Mouse (Mus musculus): ENCODE measurements around the gene H2-DMa. TPM values are rescaled to one million over a fixed set of nuclear protein-coding genes. Genes with fewer than 3 reads are reported as not detected.

The H2-DMa gene
- polyA plus RNA-seq, 1 experiment from 2014 or later, result 15.8 TPM

DNA sequence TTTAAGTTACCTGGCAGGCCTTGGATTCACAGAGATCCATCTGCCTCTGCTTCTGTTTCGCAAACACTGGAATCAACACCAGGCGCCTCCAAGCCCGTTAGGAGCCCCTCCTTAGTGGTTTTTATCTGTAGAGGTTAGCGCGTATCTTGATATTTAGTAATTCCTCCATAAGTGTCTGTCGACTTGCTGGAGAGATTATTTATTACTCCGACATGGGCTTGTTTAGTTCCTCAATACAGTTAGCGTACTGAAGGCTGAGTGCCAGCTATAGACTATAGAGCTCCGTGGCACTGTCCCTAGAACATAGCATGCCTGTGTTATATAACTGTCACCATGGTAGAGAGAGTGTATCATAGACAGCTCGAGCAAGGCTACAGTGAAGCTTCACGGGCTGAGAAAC lies 31.2 kb upstream of the H2-DMa start:
- Histone ChIP-seq H3K9me3 (ENCODE audit: control insufficient read depth, low read length) (no peaks in the 10 kb centered on the region), H3K9ac (replicated peaks; ENCODE audit: low read depth, low read length) (no peak overlapping the region), H3K4me2 (ENCODE audit: low read length) (no peak overlapping the region), H3K4me3 (replicated peaks; ENCODE audit: low read length) (no peak overlapping the region), H3K4me1 (replicated peaks; ENCODE audit: control insufficient read depth, insufficient read depth, low read length) (no peaks in the 10 kb centered on the region; the same call in 1 of the 2 replicates), H3K27ac (ENCODE audit: low read length) (no peak overlapping the region), H3K27me3 (replicated peaks; ENCODE audit: control insufficient read depth, insufficient read depth, low read length) (no peaks in the 10 kb centered on the region), H3K36me3 (ENCODE audit: control insufficient read depth, insufficient read depth) (no peaks in the 10 kb centered on the region)
- WGBS, result 77% methylated on average over 11 of the region's 11 CpGs
- ATAC-seq, result no peak

DNA sequence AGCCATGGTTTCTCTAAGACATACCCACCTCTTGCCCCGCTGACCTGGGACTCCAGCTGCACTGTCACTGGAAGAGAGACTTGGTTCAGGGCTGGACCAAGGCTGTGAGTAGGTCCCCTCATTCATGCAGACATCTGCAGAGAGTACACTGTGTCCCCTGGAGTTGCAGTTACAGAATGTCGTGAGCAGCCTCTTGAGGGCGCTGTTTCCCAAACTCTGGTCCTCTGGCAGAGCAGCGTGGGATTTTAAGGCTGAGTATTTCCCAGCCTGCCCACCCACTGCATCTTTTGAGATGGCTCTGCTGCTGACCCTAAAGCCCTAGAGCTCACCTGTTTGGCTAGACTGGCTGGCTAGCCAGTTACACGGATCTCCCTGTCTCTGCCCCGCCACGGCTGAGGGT lies 28.4 kb upstream of the H2-DMa start:
- H3K4me2 ChIP-seq (ENCODE audit: low read length), result no peak overlapping the region
- no peak overlapping the region for H3K27ac ChIP-seq (ENCODE audit: low read length)
- H3K4me3 ChIP-seq (replicated peaks; ENCODE audit: low read length), result no peak overlapping the region
- H3K9me3 ChIP-seq (ENCODE audit: control insufficient read depth, low read length), result no peaks in the 10 kb centered on the region
- ATAC-seq, result no peak
- no peaks in the 10 kb centered on the region for H3K4me1 ChIP-seq (replicated peaks; ENCODE audit: control insufficient read depth, insufficient read depth, low read length)
- no peak overlapping the region for H3K9ac ChIP-seq (replicated peaks; ENCODE audit: low read depth, low read length)
- WGBS, result 44% methylated on average over 7 of the region's 7 CpGs
- H3K36me3 ChIP-seq (ENCODE audit: control insufficient read depth, insufficient read depth), result no peaks in the 10 kb centered on the region
- H3K27me3 ChIP-seq (replicated peaks; ENCODE audit: control insufficient read depth, insufficient read depth, low read length), result no peaks in the 10 kb centered on the region

DNA sequence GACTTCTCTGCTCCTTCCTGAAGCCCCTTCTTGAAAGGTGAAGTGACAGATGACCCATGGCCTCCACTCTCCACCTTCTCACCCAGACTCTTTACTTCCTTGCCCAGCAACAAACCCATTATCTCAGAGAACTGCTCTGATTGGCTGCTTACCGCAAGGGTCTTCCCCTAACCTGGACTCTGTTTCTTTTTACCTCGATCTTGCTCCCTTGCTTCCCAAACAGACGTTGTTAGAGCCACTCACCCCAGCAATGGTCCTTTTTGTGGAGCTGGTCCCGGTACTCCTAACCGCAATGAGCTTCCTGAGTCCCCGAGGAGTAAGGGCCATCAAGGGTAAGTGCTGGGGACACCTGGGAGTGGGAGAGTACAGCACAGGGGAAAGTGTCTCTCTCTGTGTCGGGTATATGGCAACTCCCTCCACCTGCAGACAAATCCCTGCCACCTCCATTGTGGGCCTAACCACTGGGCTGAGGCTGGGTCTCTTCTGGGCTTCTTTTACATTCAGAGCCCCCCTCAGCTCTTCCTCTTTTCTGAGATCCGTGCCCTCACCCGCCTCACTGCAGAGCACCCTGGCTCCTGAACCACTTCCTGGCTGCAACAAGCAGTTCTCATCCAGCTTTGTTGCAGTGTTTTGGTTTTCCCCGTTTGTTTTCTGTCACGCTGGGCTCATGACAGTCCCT lies 27.0 kb upstream of the H2-DMa start, which contains the start of gene H2-Oa:
TSS of gene H2-Oa (plus strand) at position 144 of the 679 bp plus-strand sequence.
- Histone ChIP-seq H3K27ac (ENCODE audit: low read length) (no peak within 1 kb of the TSS), H3K27me3 (replicated peaks; ENCODE audit: control insufficient read depth, insufficient read depth, low read length) (no peaks in the 10 kb centered on the region), H3K9ac (replicated peaks; ENCODE audit: low read depth, low read length) (no peak within 1 kb of the TSS), H3K9me3 (ENCODE audit: control insufficient read depth, low read length) (no peaks in the 10 kb centered on the region), H3K4me3 (replicated peaks; ENCODE audit: low read length) (no peak within 1 kb of the TSS), H3K4me1 (replicated peaks; ENCODE audit: control insufficient read depth, insufficient read depth, low read length) (no peaks in the 10 kb centered on the region), H3K36me3 (ENCODE audit: control insufficient read depth, insufficient read depth) (no peaks in the 10 kb centered on the region), H3K4me2 (ENCODE audit: low read length) (no peak within 1 kb of the TSS)
- WGBS, result 43% methylated on average over 11 of the region's 11 CpGs
- ATAC-seq, result no peak

DNA sequence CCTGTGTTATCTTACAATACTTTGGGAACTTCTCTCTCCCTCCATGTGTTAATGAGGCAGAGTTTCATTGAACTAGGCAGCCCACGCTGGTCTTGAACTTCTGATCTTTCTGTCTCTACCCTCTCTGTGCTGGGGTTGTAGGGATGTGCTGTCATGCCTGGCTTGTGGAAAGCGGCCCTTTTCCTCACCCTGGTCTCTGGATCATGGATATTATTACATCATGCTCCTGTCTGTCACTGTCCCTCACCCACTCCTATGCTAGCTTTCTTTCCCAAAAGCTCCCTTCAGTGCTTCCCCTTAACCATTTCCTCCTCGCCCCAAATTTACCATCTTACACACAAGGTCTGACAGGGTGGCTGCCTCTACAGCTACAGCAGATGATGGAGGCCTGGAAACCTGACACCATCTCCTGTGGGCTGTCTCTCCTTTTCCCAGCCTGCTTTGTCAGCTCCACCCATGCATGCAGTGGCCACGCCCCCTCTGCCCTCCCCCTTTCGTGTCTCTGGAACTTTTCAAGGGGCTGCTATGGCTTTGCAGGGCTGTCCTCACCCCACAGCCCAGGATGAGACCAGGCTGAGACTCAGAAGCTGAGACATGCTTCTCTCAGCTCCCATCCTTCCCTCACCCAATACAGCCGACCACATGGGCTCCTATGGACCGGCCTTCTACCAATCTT lies 26.0 kb upstream of the H2-DMa start:
- H3K4me3 ChIP-seq (replicated peaks; ENCODE audit: low read length), result no peak overlapping the region
- 39% methylated on average over 7 of the region's 7 CpGs for WGBS
- no peak for ATAC-seq

DNA sequence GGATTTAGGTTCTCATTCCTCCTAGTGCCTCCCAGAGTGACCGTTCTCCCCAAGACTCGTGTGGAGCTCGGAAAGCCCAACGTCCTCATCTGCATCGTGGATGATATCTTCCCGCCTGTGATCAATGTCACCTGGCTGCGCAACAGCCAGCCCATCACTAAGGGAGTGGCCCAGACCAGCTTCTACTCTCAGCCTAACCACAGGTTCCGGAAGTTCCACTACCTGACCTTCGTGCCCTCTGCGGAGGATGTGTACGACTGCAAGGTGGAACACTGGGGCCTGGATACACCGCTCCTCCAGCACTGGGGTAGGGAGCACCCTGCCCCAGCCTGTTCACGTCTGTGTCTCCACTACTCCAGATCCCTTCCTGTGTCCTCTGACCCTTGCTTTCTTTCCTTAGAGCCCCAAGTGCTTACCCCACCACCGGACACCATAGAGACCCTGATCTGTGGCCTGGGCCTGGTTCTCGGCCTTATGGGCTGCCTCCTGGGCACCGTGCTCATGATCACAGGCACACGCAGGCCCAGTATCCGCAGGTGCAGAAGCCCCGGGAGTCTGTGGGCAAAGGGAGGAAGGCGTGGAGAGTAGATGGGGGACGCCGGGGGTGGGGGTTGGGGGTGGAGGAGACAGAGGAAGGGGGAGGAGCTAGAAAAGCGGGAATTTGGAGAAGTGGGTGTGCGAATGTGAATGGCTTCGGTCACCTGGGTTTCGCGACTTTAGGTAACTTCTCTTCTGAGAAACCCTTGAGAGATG lies 24.9 kb upstream of the H2-DMa start:
- Histone ChIP-seq H3K9ac (replicated peaks; ENCODE audit: low read depth, low read length) (no peak overlapping the region), H3K4me3 (replicated peaks; ENCODE audit: low read length) (no peak overlapping the region), H3K27ac (ENCODE audit: low read length) (no peak overlapping the region), H3K27me3 (replicated peaks; ENCODE audit: control insufficient read depth, insufficient read depth, low read length) (no peaks in the 10 kb centered on the region), H3K4me1 (replicated peaks; ENCODE audit: control insufficient read depth, insufficient read depth, low read length) (0 out of 2 replicates have a peak, but pooled peaks cover under 1% of the 10 kb centered on the region), H3K36me3 (ENCODE audit: control insufficient read depth, insufficient read depth) (no peaks in the 10 kb centered on the region), H3K9me3 (ENCODE audit: control insufficient read depth, low read length) (no peaks in the 10 kb centered on the region), H3K4me2 (ENCODE audit: low read length) (no peak overlapping the region)
- whole genome bisulfite sequencing, result 86% methylated on average over 27 of the region's 27 CpGs
- no peak for ATAC-seq

More for the DNA sequence above, 26.0 kb upstream of the H2-DMa start:
- Histone ChIP-seq H3K4me2 (ENCODE audit: low read length) (no peak overlapping the region), H3K27me3 (replicated peaks; ENCODE audit: control insufficient read depth, insufficient read depth, low read length) (no peaks in the 10 kb centered on the region), H3K4me1 (replicated peaks; ENCODE audit: control insufficient read depth, insufficient read depth, low read length) (no peaks in the 10 kb centered on the region), H3K9ac (replicated peaks; ENCODE audit: low read depth, low read length) (no peak overlapping the region), H3K36me3 (ENCODE audit: control insufficient read depth, insufficient read depth) (no peaks in the 10 kb centered on the region), H3K27ac (ENCODE audit: low read length) (no peak overlapping the region), H3K9me3 (ENCODE audit: control insufficient read depth, low read length) (no peaks in the 10 kb centered on the region)

DNA sequence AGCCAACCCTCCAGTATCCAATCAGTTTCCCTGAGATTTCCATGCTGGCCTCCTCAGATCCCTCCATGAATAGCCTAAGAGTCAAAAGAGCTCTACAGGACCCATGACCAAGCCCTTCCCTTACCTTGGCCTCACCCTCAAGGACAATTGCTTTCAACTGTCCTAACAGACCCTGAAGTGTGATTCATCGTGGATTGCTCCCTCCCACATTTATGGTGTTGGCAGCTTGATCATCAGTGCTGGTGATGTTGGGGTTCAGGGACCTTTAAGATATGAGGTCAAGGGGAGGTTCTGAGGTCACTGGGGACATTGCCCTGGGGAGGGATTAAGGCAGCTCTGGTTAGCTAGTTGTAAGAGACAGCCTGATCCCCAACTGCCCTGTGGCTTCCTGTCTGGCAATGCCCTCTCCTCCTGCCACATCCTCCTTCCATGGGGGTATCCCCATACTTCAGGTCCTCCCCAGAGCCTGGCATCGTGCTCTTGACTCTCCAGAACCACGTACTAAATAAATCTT lies 22.8 kb upstream of the H2-DMa start:
- no peak for ATAC-seq
- Histone ChIP-seq H3K27ac (ENCODE audit: low read length) (no peak overlapping the region), H3K9me3 (ENCODE audit: control insufficient read depth, low read length) (no peaks in the 10 kb centered on the region), H3K4me3 (replicated peaks; ENCODE audit: low read length) (no peak overlapping the region), H3K27me3 (replicated peaks; ENCODE audit: control insufficient read depth, insufficient read depth, low read length) (no peaks in the 10 kb centered on the region), H3K9ac (replicated peaks; ENCODE audit: low read depth, low read length) (no peak overlapping the region), H3K36me3 (ENCODE audit: control insufficient read depth, insufficient read depth) (no peaks in the 10 kb centered on the region), H3K4me1 (replicated peaks; ENCODE audit: control insufficient read depth, insufficient read depth, low read length) (peaks cover 4% of the 10 kb centered on the region; the same call in 1 of the 2 replicates), H3K4me2 (ENCODE audit: low read length) (no peak overlapping the region)
- 74% methylated on average over 3 of the region's 3 CpGs for WGBS

DNA sequence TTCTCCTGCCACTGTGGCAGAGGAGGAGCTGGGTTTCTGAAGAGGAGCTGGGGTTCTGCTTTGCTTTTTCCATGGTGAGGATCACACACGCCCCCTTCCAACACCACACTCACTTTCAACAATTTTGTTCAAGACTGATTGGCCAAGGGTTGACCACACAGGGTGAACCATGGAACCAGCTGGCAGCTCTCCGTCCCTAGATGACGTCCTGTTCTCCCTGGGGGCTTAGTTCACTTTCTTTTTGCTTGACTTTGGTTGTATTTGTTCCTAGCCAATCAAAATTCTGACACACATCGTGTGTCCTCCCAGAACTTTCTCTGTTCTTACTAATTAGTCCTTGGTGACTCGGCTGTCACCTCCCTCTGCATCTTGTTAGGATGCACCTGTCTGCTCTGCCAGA lies 22.1 kb upstream of the H2-DMa start:
- Histone ChIP-seq H3K27ac (ENCODE audit: low read length) (no peak overlapping the region), H3K9ac (replicated peaks; ENCODE audit: low read depth, low read length) (no peak overlapping the region), H3K4me2 (ENCODE audit: low read length) (no peak overlapping the region), H3K4me1 (replicated peaks; ENCODE audit: control insufficient read depth, insufficient read depth, low read length) (peaks cover 7% of the 10 kb centered on the region; the same call in 1 of the 2 replicates), H3K9me3 (ENCODE audit: control insufficient read depth, low read length) (no peaks in the 10 kb centered on the region), H3K27me3 (replicated peaks; ENCODE audit: control insufficient read depth, insufficient read depth, low read length) (no peaks in the 10 kb centered on the region), H3K36me3 (ENCODE audit: control insufficient read depth, insufficient read depth) (no peaks in the 10 kb centered on the region), H3K4me3 (replicated peaks; ENCODE audit: low read length) (no peak overlapping the region)
- 59% methylated on average over 5 of the region's 5 CpGs for WGBS
- ATAC-seq, result no peak

DNA sequence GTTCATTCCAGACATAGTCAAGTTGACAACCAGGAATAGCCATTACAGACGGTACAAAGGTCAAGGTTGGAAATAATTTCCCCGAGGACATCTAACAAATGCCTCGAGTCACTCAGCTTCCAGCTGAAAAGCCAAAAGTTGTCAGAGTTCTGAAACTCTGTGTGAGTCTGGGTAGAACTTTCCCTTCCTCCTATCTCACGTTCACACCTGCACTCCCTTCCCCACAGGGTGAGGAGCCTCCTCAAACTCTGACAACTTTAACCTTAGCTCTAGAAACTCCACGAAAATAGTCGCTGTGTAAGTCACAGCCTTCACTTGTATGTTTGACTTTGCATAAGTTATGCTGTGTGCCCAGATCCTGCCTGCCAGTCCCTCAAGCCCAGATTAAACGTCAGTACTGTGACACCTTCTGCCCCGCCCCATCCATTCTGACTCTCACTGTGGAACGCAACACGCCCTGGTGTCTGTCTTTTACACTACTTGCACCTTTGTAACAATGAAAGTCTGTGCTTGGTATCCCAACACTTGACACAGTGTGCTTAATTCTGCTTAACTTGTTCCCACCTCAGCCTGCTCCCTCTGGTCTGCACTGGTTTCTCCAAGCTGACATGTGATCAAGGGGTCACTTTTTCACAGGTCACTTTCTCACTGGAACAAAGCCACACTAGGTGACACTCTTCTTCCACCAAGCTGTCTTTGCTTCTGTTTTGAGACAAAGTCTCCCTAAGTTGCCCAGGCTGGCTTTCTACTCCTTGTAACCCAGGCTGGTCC lies 20.4 kb upstream of the H2-DMa start:
- Histone ChIP-seq H3K4me3 (replicated peaks; ENCODE audit: low read length) (no peak overlapping the region), H3K36me3 (ENCODE audit: control insufficient read depth, insufficient read depth) (no peaks in the 10 kb centered on the region), H3K9ac (replicated peaks; ENCODE audit: low read depth, low read length) (no peak overlapping the region), H3K4me1 (replicated peaks; ENCODE audit: control insufficient read depth, insufficient read depth, low read length) (peaks cover 7% of the 10 kb centered on the region; the same call in 1 of the 2 replicates), H3K9me3 (ENCODE audit: control insufficient read depth, low read length) (no peaks in the 10 kb centered on the region), H3K4me2 (ENCODE audit: low read length) (no peak overlapping the region), H3K27ac (ENCODE audit: low read length) (no peak overlapping the region), H3K27me3 (replicated peaks; ENCODE audit: control insufficient read depth, insufficient read depth, low read length) (no peaks in the 10 kb centered on the region)
- WGBS, result 66% methylated on average over 10 of the region's 10 CpGs
- ATAC-seq, result no peak

Data from forebrain, embryonic 16.5 days (tissue).